ENCODE assay signal across 27 mouse cellular contexts in the genomic region with DNA sequence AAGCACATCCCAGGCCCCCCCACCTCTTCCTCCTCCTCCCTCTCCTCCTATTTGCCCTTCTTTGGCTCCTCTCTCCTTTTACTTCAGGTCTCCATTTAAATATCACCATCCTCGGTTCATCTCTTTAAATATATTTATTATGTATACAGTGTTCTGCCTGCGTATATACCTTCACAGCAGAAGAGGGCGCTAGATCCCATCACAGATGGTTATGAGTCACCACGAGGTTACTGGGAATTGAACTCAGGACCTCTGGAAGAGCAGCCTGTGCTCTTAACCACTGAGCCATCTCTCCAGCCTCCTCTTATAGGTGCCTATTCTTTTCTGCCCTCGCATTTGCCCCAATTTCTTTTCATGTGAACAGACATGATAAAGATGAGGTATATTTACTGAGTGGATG. TPM values are rescaled to one million over a fixed set of nuclear protein-coding genes. Genes with fewer than 3 reads are reported as not detected.
DNase-seq lines count a peak whose midpoint lies in the region; ATAC-seq and TF ChIP-seq lines count a peak whose summit lies in the region.
"Had no signal": no experiment of that assay in that cellular context is flagged by ENCODE, and none has a peak within 500 bp of the region (broad histone marks: within the 10 kb centered on the region; RNA-seq: fewer than 3 reads in every experiment).

No protein-coding gene starts in this region.

- H3K4me2 ChIP-seq in kidney, postnatal 0 days (ENCODE audit: low read length) = no peak overlapping the region
- H3K4me2 ChIP-seq: heart, embryonic 15.5 days; hindbrain, embryonic 13.5 days; lung, embryonic 15.5 days; neural tube, embryonic 12.5 days; stomach, embryonic 15.5 days had no signal

- no peaks in the 10 kb centered on the region for H3K4me1 ChIP-seq in kidney, postnatal 0 days (replicated peaks; ENCODE audit: insufficient read depth, low read length)
- no peaks in the 10 kb centered on the region for H3K4me1 ChIP-seq in kidney, adult 2 months (ENCODE audit: control insufficient read depth, insufficient read depth, low read length)
- H3K4me1 ChIP-seq: hindbrain, embryonic 13.5 days; neural tube, embryonic 12.5 days; stomach, embryonic 15.5 days had no signal

- no peaks in the 10 kb centered on the region for H3K9me3 ChIP-seq in kidney, postnatal 0 days (replicated peaks; ENCODE audit: low read length)
- H3K9me3 ChIP-seq: forebrain, embryonic 10.5 days; heart, embryonic 15.5 days; hindbrain, embryonic 13.5 days; liver, embryonic 13.5 days; lung, embryonic 15.5 days; megakaryocyte, embryonic 14.5 days; neural tube, embryonic 12.5 days; stomach, embryonic 15.5 days had no signal

- H3K4me3 ChIP-seq in kidney, postnatal 0 days (replicated peaks; ENCODE audit: low read depth, low read length) = no peak overlapping the region
- no peak overlapping the region for H3K4me3 ChIP-seq in kidney, adult 2 months (ENCODE audit: insufficient read depth, low read depth, low read length)
- H3K4me3 ChIP-seq: forebrain, embryonic 10.5 days; heart, embryonic 15.5 days; hindbrain, embryonic 13.5 days; liver, embryonic 13.5 days; lung, embryonic 15.5 days; neural tube, embryonic 12.5 days; stomach, embryonic 15.5 days had no signal

- no peak for TF ChIP-seq POLR2A in kidney, adult 2 months (IDR thresholded peaks at IDR 0.05; ENCODE audit: low read depth, low read length)

- H3K27ac ChIP-seq in kidney, postnatal 0 days = no peak overlapping the region
- no peak overlapping the region for H3K27ac ChIP-seq in kidney, adult 2 months (ENCODE audit: insufficient read depth, low read depth, low read length)
- H3K27ac ChIP-seq: forebrain, embryonic 10.5 days; heart, embryonic 15.5 days; hindbrain, embryonic 13.5 days; lung, embryonic 15.5 days; neural tube, embryonic 12.5 days; stomach, embryonic 15.5 days had no signal

- H3K36me3 ChIP-seq in kidney, postnatal 0 days (ENCODE audit: insufficient read depth, low read length) = no peaks in the 10 kb centered on the region
- no peaks in the 10 kb centered on the region for H3K36me3 ChIP-seq in kidney, adult 2 months (ENCODE audit: control insufficient read depth, insufficient read depth, low read length)
- H3K36me3 ChIP-seq: forebrain, embryonic 10.5 days; heart, embryonic 15.5 days; hindbrain, embryonic 13.5 days; liver, embryonic 13.5 days; lung, embryonic 15.5 days; neural tube, embryonic 12.5 days; stomach, embryonic 15.5 days had no signal

- no peak for DNase-seq in kidney, postnatal 0 days (ENCODE audit: low spot score)
- no peak for DNase-seq in kidney, adult 2 months
- peak; percentile 18 for DNase-seq in 3T3-L1 (ENCODE audit: low read depth, low spot score)
- peak; percentile 33 for DNase-seq in A20 (ENCODE audit: low read depth, low spot score)
- peak; percentile 52 for DNase-seq in R1 (ENCODE audit: low read depth, low spot score)
- DNase-seq in urinary bladder, adult 2 months (ENCODE audit: low spot score) = no peak
- DNase-seq in spleen, adult 12 weeks (ENCODE audit: low spot score) = no peak
- DNase-seq: cerebellum, adult 11-12 months; cerebellum, postnatal 10 days; gastrocnemius, postnatal 10 days; heart, postnatal 36 days; kidney, postnatal 36 days; liver, embryonic 13.5 days; lung, postnatal 36 days; midbrain, embryonic 14.5 days; thymus, adult 18-20 months; thymus, postnatal 36 days had no signal

- no peak for ATAC-seq in kidney, postnatal 0 days (replicated peaks; ENCODE audit: low FRiP score, low read depth)
- ATAC-seq: forebrain, embryonic 16.5 days had no signal

- peak; percentile 23; the same call in 1 of the 2 replicates for TF ChIP-seq CTCF in kidney, postnatal 0 days (IDR thresholded peaks at IDR 0.05; ENCODE audit: low read depth)
- TF ChIP-seq CTCF in kidney, adult 2 months (conservative IDR thresholded peaks at IDR 0.05; ENCODE audit: insufficient read depth, insufficient read length, low read depth, low read length) = no peak

- WGBS in kidney, postnatal 0 days = 65% methylated on average over 5 of the region's 5 CpGs
- WGBS in kidney, adult 2 months = 58% methylated on average over 5 of the region's 5 CpGs

- H3K9ac ChIP-seq in kidney, postnatal 0 days (ENCODE audit: low read depth, low read length) = no peak overlapping the region
- H3K9ac ChIP-seq: heart, embryonic 15.5 days; hindbrain, embryonic 13.5 days; lung, embryonic 15.5 days; neural tube, embryonic 12.5 days; stomach, embryonic 15.5 days had no signal

- H3K27me3 ChIP-seq in kidney, postnatal 0 days (ENCODE audit: insufficient read depth, low read length) = no peaks in the 10 kb centered on the region
- H3K27me3 ChIP-seq in kidney, adult 2 months (replicated peaks; ENCODE audit: control insufficient read depth, insufficient read depth, low read length) = no peaks in the 10 kb centered on the region
- H3K27me3 ChIP-seq: heart, embryonic 15.5 days; lung, embryonic 15.5 days; megakaryocyte, embryonic 14.5 days; neural tube, embryonic 12.5 days; stomach, embryonic 15.5 days had no signal

RNA-seq across cellular contexts. Expression of a gene that starts 13.9 kb away (rescaled TPM):
- polyA plus RNA-seq in kidney, postnatal 0 days (2015; fragmentation: Nextera tagmentation; extraction: Ambion mirVana) = 0.04 TPM in 1 of 2 replicates, not detected in the other
- polyA plus RNA-seq in kidney, adult 2 months (2012; rRNA removed) = not detected in 2 replicates
- 0.04 TPM in 1 of 2 replicates, not detected in the other for polyA plus RNA-seq in urinary bladder, adult 2 months (2012; rRNA removed)
- polyA plus RNA-seq: embryonic facial prominence, embryonic 11.5 days; kidney, embryonic 14.5 days; neural tube, embryonic 12.5 days had no signal

RNA-seq across cellular contexts. Expression of a gene that starts 23.2 kb away (rescaled TPM):
- 45.3 and 47.1 TPM in 2 replicates for polyA plus RNA-seq in kidney, postnatal 0 days (2015; fragmentation: Nextera tagmentation; extraction: Ambion mirVana)
- 16.5 and 17.3 TPM in 2 replicates for polyA plus RNA-seq in kidney, adult 2 months (2012; rRNA removed)
- polyA plus RNA-seq in urinary bladder, adult 2 months (2012; rRNA removed) = 24.3 and 25.1 TPM in 2 replicates

Comparison
In these comparisons a context has a peak if more than half of its experiments do, and no peak if none do; other contexts are left out.
1. DNase-seq: peak in 3T3-L1 (single experiment), A20 (single experiment) and R1 (single experiment); none in kidney, postnatal 0 days (single experiment), kidney, adult 2 months (single experiment), urinary bladder, adult 2 months (single experiment) and spleen, adult 12 weeks (single experiment).